Mouse (Mus musculus) intestine, embryonic 14.5 days (tissue): ENCODE measurements at regions not wholly inside any gene's neighbourhood (a gene's known extent, or its start where the extent isn't known, plus 50 kb on each side); places are given as distances from the start of the nearest gene placed in this dataset.

Source experiments
- ATAC-seq: fragments of 200-750 bp; cut with Nextera tagmentation; replicated peaks from 2 replicates; pipeline ENCODE4 v1.8.0; 2017; ENCODE audit warnings: low read depth, moderate number of reproducible peaks, moderate TSS enrichment, moderate library complexity; ENCODE audit not compliant: low FRiP score, low TSS enrichment
- DNase-seq: peaks from one replicate; pipeline ENCODE4 v3.0.0-alpha.2; 2018; ENCODE audit warnings: low spot score
- H3K27ac ChIP-seq: fragments of 300-500 bp; sonication (generic); 2 replicates; pipeline ENCODE4 v1.5.1; 2014; ENCODE audit warnings: low read depth, mild to moderate bottlenecking, control low read depth
- H3K27me3 ChIP-seq: fragments of 300-500 bp; sonication (generic); replicated peaks from 2 replicates; pipeline ENCODE4 v1.6.1; 2014; ENCODE audit warnings: low read length, control low read depth; ENCODE audit not compliant: control insufficient read depth, insufficient read depth
- H3K36me3 ChIP-seq: fragments of 300-500 bp; sonication (generic); 2 replicates; pipeline ENCODE4 v1.6.1; 2014; ENCODE audit warnings: low read length, control low read depth; ENCODE audit not compliant: control insufficient read depth, insufficient read depth
- H3K4me1 ChIP-seq: fragments of 300-500 bp; sonication (generic); replicated peaks from 2 replicates; pipeline ENCODE4 v1.6.1; 2014; ENCODE audit warnings: low read length, control low read depth, mixed read lengths; ENCODE audit not compliant: control insufficient read depth, insufficient read depth
- H3K4me2 ChIP-seq: fragments of 300-500 bp; sonication (generic); 2 replicates; pipeline ENCODE4 v1.6.1; 2014; ENCODE audit warnings: low read length
- H3K4me3 ChIP-seq: fragments of 300-500 bp; sonication (generic); 2 replicates; pipeline ENCODE4 v1.5.1; 2014; ENCODE audit warnings: low read depth, low read length, control low read depth, mixed read lengths
- H3K9ac ChIP-seq: fragments of 300-500 bp; sonication (generic); 2 replicates; pipeline ENCODE4 v1.6.1; 2014; ENCODE audit warnings: mild to moderate bottlenecking, low read length
- H3K9me3 ChIP-seq: fragments of 300-500 bp; sonication (generic); 2 replicates; pipeline ENCODE4 v1.6.1; 2016; ENCODE audit warnings: low read length, control low read depth; ENCODE audit not compliant: control insufficient read depth
- WGBS: fragments of 180-500 bp; shearing (Covaris S2); extraction: QIAGEN DNeasy Blood & Tissue Kit; methylation state at CpG from one replicate; pipeline ENCODE4 v1.1.7; 2014; 5-methylcytosine and 5-hydroxymethylcytosine counted together

GRCm38 (mm10) chr10:99391725-99392124 lies 128.7 kb downstream of the Dusp6 start:
- Histone ChIP-seq H3K27me3 (no peaks in the 10 kb centered on the region), H3K9me3 (no peaks in the 10 kb centered on the region), H3K27ac (no peak overlapping the region), H3K9ac (no peak overlapping the region), H3K4me1 (no peaks in the 10 kb centered on the region), H3K4me3 (no peak overlapping the region), H3K4me2 (no peak overlapping the region), H3K36me3 (no peaks in the 10 kb centered on the region)
- DNase-seq = no peak
- WGBS = 81% methylated on average over 6 of the region's 6 CpGs
- no peak for ATAC-seq

DNA sequence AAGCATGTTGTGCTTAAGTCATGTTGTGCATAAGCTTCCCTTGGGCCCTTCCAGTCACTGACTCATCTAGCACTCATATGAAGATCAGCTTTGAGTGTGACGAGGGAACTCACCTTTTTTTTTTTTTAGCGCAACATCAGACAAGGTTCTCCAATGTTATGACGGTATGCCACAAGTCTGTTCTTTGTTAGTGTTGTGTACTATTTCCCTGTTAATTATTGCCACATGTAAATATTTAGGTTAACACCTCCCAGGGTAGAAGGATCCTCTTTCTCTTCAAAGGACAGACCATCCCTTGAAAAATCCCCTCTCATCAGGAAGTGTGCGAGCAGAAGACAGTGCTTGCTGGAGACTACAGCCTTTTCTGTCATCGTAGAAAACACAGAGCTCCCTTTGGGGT lies 129.9 kb downstream of the Dusp6 start:
- no peak overlapping the region for H3K27ac ChIP-seq
- H3K4me3 ChIP-seq = no peak overlapping the region
- H3K36me3 ChIP-seq = no peaks in the 10 kb centered on the region
- ATAC-seq (no peak), DNase-seq (no peak)
- no peak overlapping the region for H3K9ac ChIP-seq
- H3K9me3 ChIP-seq = no peaks in the 10 kb centered on the region
- no peaks in the 10 kb centered on the region for H3K27me3 ChIP-seq
- H3K4me1 ChIP-seq = no peaks in the 10 kb centered on the region
- H3K4me2 ChIP-seq = no peak overlapping the region
- 72% methylated on average over 5 of the region's 5 CpGs for WGBS

- ATAC-seq (no peak), DNase-seq (no peak)
- 51% methylated on average over 8 of the region's 8 CpGs for WGBS
- H3K4me1 ChIP-seq = no peaks in the 10 kb centered on the region
- H3K27me3 ChIP-seq = no peaks in the 10 kb centered on the region
- H3K9me3 ChIP-seq = no peaks in the 10 kb centered on the region
- no peak overlapping the region for H3K4me3 ChIP-seq
- no peak overlapping the region for H3K27ac ChIP-seq
- H3K36me3 ChIP-seq = no peaks in the 10 kb centered on the region
- H3K4me2 ChIP-seq = no peak overlapping the region
- no peak overlapping the region for H3K9ac ChIP-seq
These were observed 130.5 kb downstream of the Dusp6 start for GRCm38 (mm10) chr10:99393523-99393922.

GRCm38 (mm10) chr10:99395411-99395810 lies 132.4 kb downstream of the Dusp6 start:
- no peaks in the 10 kb centered on the region for H3K36me3 ChIP-seq
- ATAC-seq (no peak), DNase-seq (no peak)
- H3K27ac ChIP-seq = no peak overlapping the region
- no peak overlapping the region for H3K4me3 ChIP-seq
- H3K4me1 ChIP-seq = no peaks in the 10 kb centered on the region
- no peak overlapping the region for H3K4me2 ChIP-seq
- WGBS = 87% methylated on average over 1 of the region's 1 CpGs
- H3K27me3 ChIP-seq = no peaks in the 10 kb centered on the region
- H3K9me3 ChIP-seq = no peaks in the 10 kb centered on the region
- H3K9ac ChIP-seq = no peak overlapping the region

- H3K27ac ChIP-seq = no peak overlapping the region
- no peaks in the 10 kb centered on the region for H3K9me3 ChIP-seq
- no peaks in the 10 kb centered on the region for H3K4me1 ChIP-seq
- H3K4me3 ChIP-seq = no peak overlapping the region
- H3K9ac ChIP-seq = no peak overlapping the region
- ATAC-seq (no peak), DNase-seq (no peak)
- H3K4me2 ChIP-seq = no peak overlapping the region
- H3K36me3 ChIP-seq = no peaks in the 10 kb centered on the region
- WGBS = 78% methylated on average over 3 of the region's 3 CpGs
- H3K27me3 ChIP-seq = no peaks in the 10 kb centered on the region
These were observed 133.6 kb downstream of the Dusp6 start for GRCm38 (mm10) chr10:99396630-99397029.

DNA sequence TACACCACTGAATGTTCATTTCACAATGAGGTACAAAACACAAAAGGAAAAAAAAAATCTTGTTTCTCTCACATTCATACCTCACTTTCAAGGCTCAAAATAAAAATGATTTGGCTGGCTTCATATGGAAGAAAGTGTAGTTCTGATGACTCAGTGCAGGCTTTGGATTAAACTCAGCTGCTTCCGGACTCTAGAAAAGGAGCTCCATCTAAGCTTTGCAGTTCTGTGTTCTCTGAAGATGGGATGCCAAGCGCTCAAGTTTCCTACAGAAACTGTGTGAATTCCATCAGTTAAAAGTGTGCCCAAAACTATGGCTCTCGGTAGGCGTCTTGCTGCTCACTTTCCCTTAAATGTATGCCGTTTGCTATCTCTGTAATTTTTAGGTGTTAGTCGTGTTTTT lies 137.0 kb downstream of the Dusp6 start:
- no peak for DNase-seq
- WGBS = 88% methylated on average over 6 of the region's 6 CpGs
- H3K4me3 ChIP-seq = no peak overlapping the region
- H3K27ac ChIP-seq = no peak overlapping the region
- no peak for ATAC-seq
- no peaks in the 10 kb centered on the region for H3K27me3 ChIP-seq
- H3K9me3 ChIP-seq = no peaks in the 10 kb centered on the region
- no peak overlapping the region for H3K4me2 ChIP-seq
- no peaks in the 10 kb centered on the region for H3K4me1 ChIP-seq
- H3K9ac ChIP-seq = no peak overlapping the region
- H3K36me3 ChIP-seq = no peaks in the 10 kb centered on the region

- Histone ChIP-seq H3K9me3 (no peaks in the 10 kb centered on the region), H3K4me3 (no peak overlapping the region), H3K27me3 (no peaks in the 10 kb centered on the region), H3K4me1 (no peaks in the 10 kb centered on the region), H3K9ac (no peak overlapping the region), H3K4me2 (no peak overlapping the region), H3K27ac (no peak overlapping the region), H3K36me3 (no peaks in the 10 kb centered on the region)
- 88% methylated on average over 2 of the region's 2 CpGs for WGBS
- no peak for DNase-seq
- ATAC-seq = no peak
These were observed 143.7 kb downstream of the Dusp6 start for GRCm38 (mm10) chr10:99406764-99407163.

- H3K4me1 ChIP-seq = no peaks in the 10 kb centered on the region
- no peak overlapping the region for H3K9ac ChIP-seq
- H3K27ac ChIP-seq = no peak overlapping the region
- H3K27me3 ChIP-seq = no peaks in the 10 kb centered on the region
- ATAC-seq (no peak), DNase-seq (no peak)
- H3K36me3 ChIP-seq = no peaks in the 10 kb centered on the region
- 87% methylated on average over 2 of the region's 2 CpGs for WGBS
- no peaks in the 10 kb centered on the region for H3K9me3 ChIP-seq
- no peak overlapping the region for H3K4me2 ChIP-seq
- H3K4me3 ChIP-seq = no peak overlapping the region
These were observed 145.8 kb downstream of the Dusp6 start for GRCm38 (mm10) chr10:99408786-99409185.

- Histone ChIP-seq H3K9me3 (no peaks in the 10 kb centered on the region), H3K27me3 (no peaks in the 10 kb centered on the region), H3K4me1 (no peaks in the 10 kb centered on the region), H3K27ac (no peak overlapping the region), H3K4me2 (no peak overlapping the region), H3K9ac (no peak overlapping the region), H3K4me3 (no peak overlapping the region), H3K36me3 (no peaks in the 10 kb centered on the region)
- ATAC-seq (no peak), DNase-seq (no peak)
- WGBS = 78% methylated on average over 11 of the region's 11 CpGs
These were observed 146.7 kb downstream of the Dusp6 start for GRCm38 (mm10) chr10:99409744-99410143.
